Mouse (Mus musculus) intestine, postnatal 0 days (tissue): ENCODE data around the gene Btbd6. TPM values are rescaled to one million over a fixed set of nuclear protein-coding genes. Genes with fewer than 3 reads are reported as not detected.

Experiments
- ATAC-seq: fragments of 200-750 bp; cut with Nextera tagmentation; 2 replicates; pipeline ENCODE4 v1.8.0; 2017; ENCODE audit warnings: mild to moderate bottlenecking, moderate TSS enrichment, moderate library complexity
- H3K27ac ChIP-seq: fragments of 300-500 bp; sonication (generic); 2 replicates; pipeline ENCODE4 v1.5.1; 2014; ENCODE audit warnings: mild to moderate bottlenecking, low read depth, low read length, moderate library complexity
- H3K27me3 ChIP-seq: fragments of 300-500 bp; sonication (generic); replicated peaks from 2 replicates; pipeline ENCODE4 v1.6.1; 2014; ENCODE audit warnings: low read length, mixed read lengths; ENCODE audit not compliant: control insufficient read depth, insufficient read depth
- H3K36me3 ChIP-seq: fragments of 300-500 bp; sonication (generic); 2 replicates; pipeline ENCODE4 v1.6.1; 2014; ENCODE audit warnings: mild to moderate bottlenecking, moderate library complexity; ENCODE audit not compliant: control insufficient read depth, insufficient read depth
- H3K4me1 ChIP-seq: fragments of 300-500 bp; sonication (generic); replicated peaks from 2 replicates; pipeline ENCODE4 v1.6.1; 2014; ENCODE audit warnings: antibody characterized with exemption, low read length, mixed read lengths; ENCODE audit not compliant: control insufficient read depth, insufficient read depth
- H3K4me2 ChIP-seq: fragments of 300-500 bp; sonication (generic); replicated peaks from 2 replicates; pipeline ENCODE4 v1.6.1; 2014; ENCODE audit warnings: low read depth, mild to moderate bottlenecking, moderate library complexity
- H3K4me3 ChIP-seq: fragments of 300-500 bp; sonication (generic); 2 replicates; pipeline ENCODE4 v1.5.1; 2014; ENCODE audit warnings: low read depth, low read length
- H3K9ac ChIP-seq: fragments of 300-500 bp; sonication (generic); 2 replicates; pipeline ENCODE4 v1.6.1; 2014; ENCODE audit warnings: mild to moderate bottlenecking, low read depth, low read length
- H3K9me3 ChIP-seq: fragments of 300-500 bp; sonication (generic); 2 replicates; pipeline ENCODE4 v1.6.1; 2016; ENCODE audit warnings: mixed run types; ENCODE audit not compliant: control insufficient read depth
- CTCF ChIP-seq: sonication (generic); IDR thresholded peaks from 2 replicates; pipeline ENCODE4 v1.5.1; 2016; ENCODE audit warnings: low read depth, mild to moderate bottlenecking, control low read depth, antibody characterized with exemption, moderate library complexity
- WGBS: fragments of 180-500 bp; shearing (Covaris S2); extraction: QIAGEN DNeasy Blood & Tissue Kit; methylation state at CpG from one replicate; pipeline ENCODE4 v1.1.7; 2014; 5-methylcytosine and 5-hydroxymethylcytosine counted together
- polyA plus RNA-seq: library from polyadenylated mRNA; unstranded; fragments of >200 nt; fragmentation: Nextera tagmentation; extraction: Ambion mirVana; gene quantifications from 2 replicates; pipeline ENCODE4 v1.2.1, GENCODE M21; 2015

Btbd6 gene
- polyA plus RNA-seq, 1 experiment from 2014 or later: 13.1 TPM

GRCm38 (mm10) chr12:112999569-113000293 is 23.4 kb downstream of the Btbd6 start:
- peak overlapping the region; percentile 92 for H3K9ac ChIP-seq
- peak overlapping the region; percentile 96 for H3K27ac ChIP-seq
- H3K36me3 ChIP-seq: no peaks in the 10 kb centered on the region
- no peaks in the 10 kb centered on the region for H3K27me3 ChIP-seq
- no peaks in the 10 kb centered on the region for H3K9me3 ChIP-seq
- peak overlapping the region; percentile 90 for H3K4me2 ChIP-seq
- 0 out of 2 replicates have a peak, but pooled peaks cover 6% of the 10 kb centered on the region for H3K4me1 ChIP-seq
- no peak for TF ChIP-seq CTCF
- no peak for ATAC-seq
- peak overlapping the region; percentile 88 for H3K4me3 ChIP-seq
- under 1% methylated on average over 56 of the region's 56 CpGs for WGBS

- no peaks in the 10 kb centered on the region for H3K27me3 ChIP-seq
- no peaks in the 10 kb centered on the region for H3K9me3 ChIP-seq
- WGBS: under 1% methylated on average over 96 of the region's 96 CpGs
- H3K4me1 ChIP-seq: 0 out of 2 replicates have a peak, but pooled peaks cover 6% of the 10 kb centered on the region
- H3K36me3 ChIP-seq: no peaks in the 10 kb centered on the region
- H3K27ac ChIP-seq: peak within 1 kb of the TSS; percentile 96
- H3K4me3 ChIP-seq: peak within 1 kb of the TSS; percentile 88
- H3K4me2 ChIP-seq: peak within 1 kb of the TSS; percentile 90
- TF ChIP-seq CTCF: peak; percentile 40
- H3K9ac ChIP-seq: peak within 1 kb of the TSS; percentile 92
- peak; percentile 97 for ATAC-seq
Measured at GRCm38 (mm10) chr12:113000294-113001132, 24.2 kb downstream of the Btbd6 start, which contains the start of gene Brf1. Gene Brf1 (minus strand): TSS chr12:113000704.

- under 1% methylated on average over 5 of the region's 5 CpGs for WGBS
- ATAC-seq: no peak
- no peaks in the 10 kb centered on the region for H3K27me3 ChIP-seq
- peak overlapping the region; percentile 88 for H3K4me3 ChIP-seq
- 0 out of 2 replicates have a peak, but pooled peaks cover 6% of the 10 kb centered on the region for H3K4me1 ChIP-seq
- H3K27ac ChIP-seq: peak overlapping the region; percentile 82
- H3K9me3 ChIP-seq: no peaks in the 10 kb centered on the region
- H3K36me3 ChIP-seq: no peaks in the 10 kb centered on the region
- TF ChIP-seq CTCF: no peak
- peak overlapping the region; percentile 90 for H3K4me2 ChIP-seq
- peak overlapping the region; percentile 45 for H3K9ac ChIP-seq
Measured at GRCm38 (mm10) chr12:113001133-113001474, 24.8 kb downstream of the Btbd6 start.

- Histone ChIP-seq H3K9ac (no peak overlapping the region), H3K4me2 (no peak overlapping the region), H3K27me3 (no peaks in the 10 kb centered on the region), H3K36me3 (no peaks in the 10 kb centered on the region), H3K9me3 (no peaks in the 10 kb centered on the region), H3K27ac (no peak overlapping the region), H3K4me3 (no peak overlapping the region), H3K4me1 (0 out of 2 replicates have a peak, but pooled peaks cover 6% of the 10 kb centered on the region)
- 46% methylated on average over 2 of the region's 2 CpGs for whole genome bisulfite sequencing
- TF ChIP-seq CTCF: peak; percentile 44
- no peak for ATAC-seq
Measured at GRCm38 (mm10) chr12:113002667-113003066, 26.4 kb downstream of the Btbd6 start.

GRCm38 (mm10) chr12:113004011-113004410 is 27.7 kb downstream of the Btbd6 start:
- Histone ChIP-seq H3K9me3 (no peaks in the 10 kb centered on the region), H3K4me2 (no peak overlapping the region), H3K36me3 (no peaks in the 10 kb centered on the region), H3K4me1 (0 out of 2 replicates have a peak, but pooled peaks cover 1% of the 10 kb centered on the region), H3K4me3 (no peak overlapping the region), H3K9ac (no peak overlapping the region), H3K27ac (no peak overlapping the region), H3K27me3 (no peaks in the 10 kb centered on the region)
- TF ChIP-seq CTCF: no peak
- 78% methylated on average over 8 of the region's 8 CpGs for WGBS
- no peak for ATAC-seq

- Histone ChIP-seq H3K36me3 (no peaks in the 10 kb centered on the region), H3K27ac (no peak overlapping the region), H3K9me3 (no peaks in the 10 kb centered on the region), H3K27me3 (no peaks in the 10 kb centered on the region), H3K4me2 (no peak overlapping the region), H3K4me1 (no peaks in the 10 kb centered on the region), H3K9ac (no peak overlapping the region), H3K4me3 (no peak overlapping the region)
- no peak for ATAC-seq
- peak; percentile 87 for TF ChIP-seq CTCF
- WGBS: 32% methylated on average over 4 of the region's 4 CpGs
Measured at GRCm38 (mm10) chr12:113004993-113005392, 28.7 kb downstream of the Btbd6 start.
